Mouse (Mus musculus): ENCODE data around the gene Lemd1.

- TF ChIP-seq POLR2A (IDR thresholded peaks at IDR 0.05; ENCODE audit: low read depth, low read length) (no peak), CTCF (conservative IDR thresholded peaks at IDR 0.05; ENCODE audit: insufficient read depth, insufficient read length, low read depth, low read length) (no peak)
Observed at GRCm38 (mm10) chr1:132186303-132186702, 4.9 kb upstream of the Lemd1 start.
